Mouse (Mus musculus): ENCODE data around the gene Supt4a. TPM values are rescaled to one million over a fixed set of nuclear protein-coding genes. Genes with fewer than 3 reads are reported as not detected.
A peak's percentile ranks its signal among the peaks of the same experiment; 100 is the strongest.

Supt4a gene
- polyA plus RNA-seq, 1 experiment from 2014 or later: 137 TPM

MicroRNAs encoded within 50 kb of the gene (microRNA counts, 519-probe panel; counts per million panel counts)
- microRNA mmu-miR-142-3p: 3,653 counts per million, percentile 31 among the panel's probes with 10 or more counts
- microRNA mmu-miR-142-5p: not detected

Small RNA genes within 50 kb of the gene (microRNA-seq; reads per million reads assigned to microRNA genes)
- not detected for gene Mir142
- gene Mir142b: not detected

Other genes with a start within 250 kb of the Supt4a start
- gene Gm11492, start 170.9 kb upstream of the Supt4a start, polyA plus RNA-seq (2014; fragmentation: Nextera tagmentation; extraction: Ambion mirVana): not detected in 2 replicates
- gene Sept4, start 168.6 kb upstream of the Supt4a start, polyA plus RNA-seq (2014; fragmentation: Nextera tagmentation; extraction: Ambion mirVana): 24.8 and 30.0 TPM in 2 replicates
- 51.0 and 66.8 TPM in 2 replicates for gene Mtmr4, start 145.4 kb upstream of the Supt4a start, polyA plus RNA-seq (2014; fragmentation: Nextera tagmentation; extraction: Ambion mirVana)
- gene Hsf5, start 120.4 kb upstream of the Supt4a start, polyA plus RNA-seq (2014; fragmentation: Nextera tagmentation; extraction: Ambion mirVana): 0.33 and 0.62 TPM in 2 replicates
- 0.71 and 1.1 TPM in 2 replicates for gene Rnf43, start 74.8 kb upstream of the Supt4a start, polyA plus RNA-seq (2014; fragmentation: Nextera tagmentation; extraction: Ambion mirVana)
- gene Tspoap1, start 23.0 kb downstream of the Supt4a start, polyA plus RNA-seq (2014; fragmentation: Nextera tagmentation; extraction: Ambion mirVana): 47.8 and 55.2 TPM in 2 replicates
- 0.31 and 2.2 TPM in 2 replicates for gene Mpo, start 56.0 kb downstream of the Supt4a start, polyA plus RNA-seq (2014; fragmentation: Nextera tagmentation; extraction: Ambion mirVana)
- gene Lpo, start 90.7 kb downstream of the Supt4a start, polyA plus RNA-seq (2014; fragmentation: Nextera tagmentation; extraction: Ambion mirVana): 0.93 and 1.3 TPM in 2 replicates
- gene Mks1, start 115.7 kb downstream of the Supt4a start, polyA plus RNA-seq (2014; fragmentation: Nextera tagmentation; extraction: Ambion mirVana): 10.4 and 11.1 TPM in 2 replicates
- 0.28 and 0.46 TPM in 2 replicates for gene Epx, start 138.0 kb downstream of the Supt4a start, polyA plus RNA-seq (2014; fragmentation: Nextera tagmentation; extraction: Ambion mirVana)
- gene Olfr462, start 154.7 kb downstream of the Supt4a start, polyA plus RNA-seq (2014; fragmentation: Nextera tagmentation; extraction: Ambion mirVana): not detected in 2 replicates
- gene Olfr463, start 159.8 kb downstream of the Supt4a start, polyA plus RNA-seq (2014; fragmentation: Nextera tagmentation; extraction: Ambion mirVana): not detected in 2 replicates
- gene Olfr464, start 183.4 kb downstream of the Supt4a start, polyA plus RNA-seq (2014; fragmentation: Nextera tagmentation; extraction: Ambion mirVana): 0.13 and 0.31 TPM in 2 replicates
- gene Dynll2, start 250.0 kb downstream of the Supt4a start, polyA plus RNA-seq (2014; fragmentation: Nextera tagmentation; extraction: Ambion mirVana): 30.5 and 37.9 TPM in 2 replicates